11 mouse cellular contexts compared by ENCODE assay signal in genomic region chr10:60108321-60109111, GRCm38 (mm10). TPM values are rescaled to one million over a fixed set of nuclear protein-coding genes. Genes with fewer than 3 reads are reported as not detected.
A peak's percentile ranks its signal among the peaks of the same experiment; 100 is the strongest.
DNase-seq lines count a peak whose midpoint lies in the region; ATAC-seq lines count a peak whose summit lies in the region.
"Had no signal": no experiment of that assay in that cellular context is flagged by ENCODE, and none has a peak within 500 bp of the region (broad histone marks: within the 10 kb centered on the region; RNA-seq: fewer than 3 reads in every experiment).

No protein-coding gene starts in this region.

- no peaks in the 10 kb centered on the region for H3K9me3 ChIP-seq in forebrain, embryonic 10.5 days
- no peaks in the 10 kb centered on the region for H3K9me3 ChIP-seq in forebrain, embryonic 11.5 days (ENCODE audit: control insufficient read depth, low read length)
- no peaks in the 10 kb centered on the region for H3K9me3 ChIP-seq in embryonic facial prominence, embryonic 12.5 days
- H3K9me3 ChIP-seq in midbrain, embryonic 11.5 days (ENCODE audit: control insufficient read depth, low read length) = no peaks in the 10 kb centered on the region
- H3K9me3 ChIP-seq: liver, embryonic 12.5 days had no signal

- H3K36me3 ChIP-seq in forebrain, embryonic 10.5 days (replicated peaks) = no peaks in the 10 kb centered on the region
- H3K36me3 ChIP-seq in forebrain, embryonic 11.5 days (ENCODE audit: control insufficient read depth, insufficient read depth, low read length) = no peaks in the 10 kb centered on the region
- H3K36me3 ChIP-seq in embryonic facial prominence, embryonic 12.5 days = no peaks in the 10 kb centered on the region
- no peaks in the 10 kb centered on the region for H3K36me3 ChIP-seq in midbrain, embryonic 11.5 days (ENCODE audit: control insufficient read depth, insufficient read depth, low read length)
- H3K36me3 ChIP-seq: liver, embryonic 12.5 days had no signal

- no peak for ATAC-seq in forebrain, embryonic 11.5 days (replicated peaks; ENCODE audit: low FRiP score)
- ATAC-seq in embryonic facial prominence, embryonic 12.5 days (ENCODE audit: insufficient number of reproducible peaks, insufficient read depth, low FRiP score, low TSS enrichment) = no peak
- ATAC-seq in midbrain, embryonic 11.5 days (ENCODE audit: low FRiP score) = no peak
- ATAC-seq in megakaryocyte, adult 5-6 weeks (ENCODE audit: poor library complexity, severe bottlenecking) = no peak
- ATAC-seq: liver, embryonic 12.5 days had no signal

- peaks cover 94% of the 10 kb centered on the region for H3K27me3 ChIP-seq in forebrain, embryonic 10.5 days (ENCODE audit: poor library complexity, severe bottlenecking)
- H3K27me3 ChIP-seq in forebrain, embryonic 11.5 days (ENCODE audit: control insufficient read depth, insufficient read depth, low read length) = peaks cover 21% of the 10 kb centered on the region
- H3K27me3 ChIP-seq in embryonic facial prominence, embryonic 12.5 days = peaks cover 62% of the 10 kb centered on the region
- H3K27me3 ChIP-seq in midbrain, embryonic 11.5 days (ENCODE audit: control insufficient read depth, insufficient read depth, low read length) = peaks cover 37% of the 10 kb centered on the region

- no peak overlapping the region; the same call in 1 of the 2 replicates for H3K9ac ChIP-seq in forebrain, embryonic 11.5 days (ENCODE audit: low read length)
- H3K9ac ChIP-seq in embryonic facial prominence, embryonic 12.5 days = no peak overlapping the region
- no peak overlapping the region for H3K9ac ChIP-seq in midbrain, embryonic 11.5 days (ENCODE audit: low read length)
- H3K9ac ChIP-seq: liver, embryonic 12.5 days had no signal

- peak overlapping the region; percentile 69; the same call in 1 of the 2 replicates for H3K4me3 ChIP-seq in forebrain, embryonic 10.5 days
- no peak overlapping the region for H3K4me3 ChIP-seq in forebrain, embryonic 11.5 days (ENCODE audit: low read depth, low read length)
- no peak overlapping the region for H3K4me3 ChIP-seq in embryonic facial prominence, embryonic 12.5 days
- H3K4me3 ChIP-seq in midbrain, embryonic 11.5 days (ENCODE audit: low read depth, low read length) = 0 out of 2 replicates have a peak overlapping the region, but pooled peaks have one; percentile 1
- H3K4me3 ChIP-seq: liver, embryonic 12.5 days had no signal

- H3K27ac ChIP-seq in forebrain, embryonic 10.5 days = no peak overlapping the region
- H3K27ac ChIP-seq in forebrain, embryonic 11.5 days (ENCODE audit: low read depth, low read length) = no peak overlapping the region
- no peak overlapping the region for H3K27ac ChIP-seq in embryonic facial prominence, embryonic 12.5 days
- no peak overlapping the region for H3K27ac ChIP-seq in midbrain, embryonic 11.5 days (ENCODE audit: low read depth, low read length)
- H3K27ac ChIP-seq: liver, embryonic 12.5 days had no signal

- H3K4me1 ChIP-seq in forebrain, embryonic 10.5 days = peaks cover 36% of the 10 kb centered on the region
- H3K4me1 ChIP-seq in forebrain, embryonic 11.5 days (replicated peaks; ENCODE audit: control insufficient read depth, insufficient read depth, low read length) = peaks cover 22% of the 10 kb centered on the region; the same call in 1 of the 2 replicates
- peaks cover 12% of the 10 kb centered on the region for H3K4me1 ChIP-seq in embryonic facial prominence, embryonic 12.5 days
- peaks cover 17% of the 10 kb centered on the region for H3K4me1 ChIP-seq in midbrain, embryonic 11.5 days (ENCODE audit: control insufficient read depth, insufficient read depth, low read length)

- DNase-seq in forebrain, embryonic 10.5 days (ENCODE audit: extremely low spot score, low spot score) = no peak
- no peak for DNase-seq in forebrain, embryonic 11.5 days (ENCODE audit: low spot score)
- peak; percentile 88 for DNase-seq in brain, adult 2 months (ENCODE audit: low read depth, low spot score)
- no peak for DNase-seq in midbrain, embryonic 11.5 days (ENCODE audit: low spot score, missing footprints)
- DNase-seq in right cerebral cortex, adult 18-20 months = no peak
- no peak for DNase-seq in urinary bladder, postnatal 14 days (ENCODE audit: low spot score)
- DNase-seq: B cell, adult 2 months; heart, adult 11 months had no signal

- H3K4me2 ChIP-seq in forebrain, embryonic 11.5 days (ENCODE audit: low read depth, low read length, severe bottlenecking) = no peak overlapping the region
- 0 out of 2 replicates have a peak overlapping the region, but pooled peaks have one; percentile 8 for H3K4me2 ChIP-seq in embryonic facial prominence, embryonic 12.5 days (replicated peaks)
- peak overlapping the region; percentile 91 for H3K4me2 ChIP-seq in midbrain, embryonic 11.5 days
- H3K4me2 ChIP-seq: liver, embryonic 12.5 days had no signal

- 36% methylated on average over 17 of the region's 17 CpGs for WGBS in forebrain, embryonic 10.5 days
- WGBS in forebrain, embryonic 11.5 days = 31% methylated on average over 16 of the region's 17 CpGs
- 43% methylated on average over 16 of the region's 17 CpGs for WGBS in embryonic facial prominence, embryonic 12.5 days
- 37% methylated on average over 16 of the region's 17 CpGs for WGBS in midbrain, embryonic 11.5 days

RNA-seq across cellular contexts. Expression of gene Spock2, which starts 2.5 kb away (rescaled TPM):
- polyA plus RNA-seq in forebrain, embryonic 10.5 days (2016; fragmentation: Nextera tagmentation; extraction: Ambion mirVana) = 3.2 and 3.5 TPM in 2 replicates
- 5.5 and 5.7 TPM in 2 replicates for polyA plus RNA-seq in forebrain, embryonic 11.5 days (2014; fragmentation: Nextera tagmentation; extraction: Ambion mirVana)
- 10.8 and 11.7 TPM in 2 replicates for polyA plus RNA-seq in embryonic facial prominence, embryonic 12.5 days (2016; fragmentation: Nextera tagmentation; extraction: Ambion mirVana)
- 11.2 and 12.2 TPM in 2 replicates for polyA plus RNA-seq in midbrain, embryonic 11.5 days (2014; fragmentation: Nextera tagmentation; extraction: Ambion mirVana)
- total RNA-seq in megakaryocyte, adult 5-6 weeks (2015) = 0.11 and 0.20 TPM in 2 replicates
- total RNA-seq in megakaryocyte, adult 5-6 weeks (2017) = 0.04 and 0.07 TPM in 2 replicates

Comparison
In these comparisons a context has a peak if more than half of its experiments do, and no peak if none do; other contexts are left out.
1. H3K4me3 ChIP-seq: peak in forebrain, embryonic 10.5 days (single experiment) and midbrain, embryonic 11.5 days (single experiment); none in forebrain, embryonic 11.5 days (single experiment) and embryonic facial prominence, embryonic 12.5 days (single experiment).